Mouse (Mus musculus) hindbrain, embryonic 11.5 days (tissue): Measurements from ENCODE around the gene Haghl. TPM values are rescaled to one million over a fixed set of nuclear protein-coding genes. Genes with fewer than 3 reads are reported as not detected.
"Not testable (repeated sequence)": the region's sequence is repeated elsewhere in the genome, so short reads cannot be mapped to it uniquely, and the experiment has no call there.

Source experiments
- ATAC-seq: fragments of 200-750 bp; cut with Nextera tagmentation; 2 replicates; pipeline ENCODE4 v1.8.0; 2017; ENCODE audit warnings: mild to moderate bottlenecking, moderate TSS enrichment, moderate library complexity; ENCODE audit not compliant: low FRiP score
- DNase-seq: peaks from one replicate; pipeline ENCODE4 v3.0.0-alpha.2; 2015; ENCODE audit warnings: low spot score
- H3K27ac ChIP-seq: fragments of 300-500 bp; sonication (generic); 2 replicates; pipeline ENCODE4 v1.5.1; 2014; ENCODE audit warnings: mild to moderate bottlenecking, low read depth, low read length
- H3K27me3 ChIP-seq: fragments of 300-500 bp; sonication (generic); 2 replicates; pipeline ENCODE4 v1.6.1; 2014; ENCODE audit warnings: mild to moderate bottlenecking, low read length, moderate library complexity, mixed read lengths; ENCODE audit not compliant: control insufficient read depth, insufficient read depth
- H3K36me3 ChIP-seq: fragments of 300-500 bp; sonication (generic); 2 replicates; pipeline ENCODE4 v1.6.1; 2014; ENCODE audit warnings: mild to moderate bottlenecking, low read length, moderate library complexity, mixed read lengths; ENCODE audit not compliant: control insufficient read depth, insufficient read depth
- H3K4me1 ChIP-seq: fragments of 300-500 bp; sonication (generic); replicated peaks from 2 replicates; pipeline ENCODE4 v1.6.1; 2014; ENCODE audit warnings: low read length, mixed read lengths; ENCODE audit not compliant: control insufficient read depth, insufficient read depth
- H3K4me2 ChIP-seq: fragments of 300-500 bp; sonication (generic); replicated peaks from 2 replicates; pipeline ENCODE4 v1.6.1; 2014; ENCODE audit warnings: mild to moderate bottlenecking, low read depth, low read length
- H3K4me3 ChIP-seq: fragments of 300-500 bp; sonication (generic); 2 replicates; pipeline ENCODE4 v1.5.1; 2014; ENCODE audit warnings: low read depth, low read length
- H3K9ac ChIP-seq: fragments of 300-500 bp; sonication (generic); 2 replicates; pipeline ENCODE4 v1.6.1; 2014; ENCODE audit warnings: low read depth, low read length
- H3K9me3 ChIP-seq: fragments of 300-500 bp; sonication (generic); 2 replicates; pipeline ENCODE4 v1.6.1; 2016; ENCODE audit warnings: low read length; ENCODE audit not compliant: control insufficient read depth
- WGBS: fragments of 180-500 bp; shearing (Covaris S2); extraction: QIAGEN DNeasy Blood & Tissue Kit; methylation state at CpG from one replicate; pipeline ENCODE4 v1.1.7; 2014; 5-methylcytosine and 5-hydroxymethylcytosine counted together
- polyA plus RNA-seq: library from polyadenylated mRNA; unstranded; fragments of >200 nt; fragmentation: Nextera tagmentation; extraction: Ambion mirVana; gene quantifications from 2 replicates; pipeline ENCODE4 v1.2.1, GENCODE M21; 2014

Gene Haghl
- polyA plus RNA-seq, 1 experiment from 2014 or later = 70.3 TPM

DNA sequence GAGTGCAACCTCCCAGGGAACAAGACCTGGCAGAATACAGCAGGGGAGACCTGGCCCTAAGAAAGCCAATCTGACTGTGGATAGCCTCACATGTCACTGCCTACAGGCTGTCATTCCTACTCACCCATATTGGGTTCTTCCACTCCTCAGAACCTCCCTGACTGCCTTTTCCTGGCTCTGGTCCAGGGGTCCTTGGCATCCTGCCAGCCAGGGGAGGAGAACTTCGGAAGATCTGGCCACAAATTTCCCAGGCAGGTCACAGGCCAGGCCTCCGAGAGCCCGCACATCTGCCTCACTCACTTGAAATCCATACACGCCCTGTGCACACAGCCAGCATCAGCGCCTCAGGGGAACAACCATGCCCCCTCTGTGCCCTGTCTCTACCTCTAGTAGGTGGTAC, 34.0 kb downstream of the Haghl start:
- H3K9ac ChIP-seq = no peak overlapping the region
- H3K4me1 ChIP-seq = no peaks in the 10 kb centered on the region
- no peaks in the 10 kb centered on the region for H3K27me3 ChIP-seq
- H3K27ac ChIP-seq = no peak overlapping the region
- whole genome bisulfite sequencing = 80% methylated on average over 5 of the region's 5 CpGs
- no peak overlapping the region for H3K4me2 ChIP-seq
- H3K9me3 ChIP-seq = no peaks in the 10 kb centered on the region
- no peaks in the 10 kb centered on the region for H3K36me3 ChIP-seq
- H3K4me3 ChIP-seq = no peak overlapping the region
- DNase-seq (no peak), ATAC-seq (no peak)

DNA sequence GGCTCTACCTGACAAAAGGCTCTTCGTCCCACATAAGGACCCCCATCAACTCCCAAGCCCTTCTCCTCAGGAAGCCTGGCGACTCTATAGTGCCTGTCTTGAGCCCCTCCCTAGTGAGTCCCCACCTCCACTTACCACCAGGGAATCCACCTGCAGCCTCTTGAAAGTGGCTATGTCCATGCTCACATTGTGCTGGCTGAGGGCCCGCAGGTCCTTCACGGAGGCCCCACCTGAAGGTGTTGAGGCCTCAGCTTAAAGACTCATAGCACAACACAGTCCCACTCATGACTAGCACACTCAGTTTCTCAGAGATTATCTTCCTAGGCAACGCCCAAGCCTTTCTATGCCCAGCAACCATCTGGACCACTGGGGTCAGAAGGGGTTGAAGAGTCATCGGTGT, 36.2 kb downstream of the Haghl start:
- no peaks in the 10 kb centered on the region for H3K27me3 ChIP-seq
- WGBS = 87% methylated on average over 6 of the region's 6 CpGs
- no peaks in the 10 kb centered on the region for H3K9me3 ChIP-seq
- no peaks in the 10 kb centered on the region for H3K4me1 ChIP-seq
- no peaks in the 10 kb centered on the region for H3K36me3 ChIP-seq
- H3K27ac ChIP-seq = no peak overlapping the region
- DNase-seq (no peak), ATAC-seq (no peak)
- no peak overlapping the region for H3K4me2 ChIP-seq
- no peak overlapping the region for H3K9ac ChIP-seq
- H3K4me3 ChIP-seq = no peak overlapping the region

DNA sequence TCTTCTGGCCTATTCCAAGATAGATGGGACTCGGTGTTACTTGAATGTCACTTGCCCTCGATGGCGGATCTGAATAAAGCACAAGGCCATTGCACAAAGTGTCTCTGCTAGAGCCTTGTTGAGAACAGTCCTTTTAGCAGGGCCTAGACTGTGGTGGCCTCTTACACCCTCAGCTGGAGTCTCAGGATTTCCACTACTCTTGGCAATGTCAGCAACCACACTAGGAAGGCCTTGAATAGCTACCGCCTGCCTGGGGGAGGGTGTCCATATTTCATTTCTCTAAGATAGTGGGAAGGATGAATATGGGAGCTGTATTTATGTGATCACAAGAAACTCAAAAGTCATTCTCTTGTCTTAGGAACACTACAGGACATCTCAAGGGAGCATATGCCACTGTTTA, 37.2 kb downstream of the Haghl start:
- no peak overlapping the region for H3K4me2 ChIP-seq
- DNase-seq (no peak), ATAC-seq (no peak)
- no peak overlapping the region for H3K9ac ChIP-seq
- no peaks in the 10 kb centered on the region for H3K27me3 ChIP-seq
- no peak overlapping the region for H3K27ac ChIP-seq
- H3K36me3 ChIP-seq = no peaks in the 10 kb centered on the region
- no peaks in the 10 kb centered on the region for H3K9me3 ChIP-seq
- no peak overlapping the region for H3K4me3 ChIP-seq
- WGBS = 95% methylated on average over 4 of the region's 4 CpGs
- H3K4me1 ChIP-seq = no peaks in the 10 kb centered on the region

DNA sequence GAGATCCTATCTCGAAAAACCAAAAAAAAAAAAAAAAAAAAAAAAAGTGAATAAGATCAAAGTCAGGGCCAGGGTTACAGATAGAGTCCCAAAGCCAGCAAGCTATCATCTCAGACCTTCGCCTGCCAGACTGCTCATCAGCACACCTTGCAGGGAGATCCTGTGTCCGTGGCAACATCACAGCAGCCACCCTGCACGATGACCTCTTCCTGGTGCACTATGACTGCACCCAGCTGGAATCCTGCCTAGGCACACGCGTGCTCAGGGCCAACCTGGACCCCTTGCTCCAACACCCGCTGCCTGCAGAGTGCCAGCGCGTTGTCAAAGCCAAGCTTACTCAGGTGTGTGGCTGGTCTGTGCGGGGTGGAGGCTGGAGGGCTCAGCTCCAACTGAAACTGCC, 41.2 kb downstream of the Haghl start:
- Histone ChIP-seq H3K4me3 (no peak overlapping the region), H3K36me3 (no peaks in the 10 kb centered on the region), H3K9ac (no peak overlapping the region), H3K9me3 (no peaks in the 10 kb centered on the region), H3K4me2 (no peak overlapping the region), H3K4me1 (no peaks in the 10 kb centered on the region), H3K27ac (no peak overlapping the region), H3K27me3 (no peaks in the 10 kb centered on the region)
- DNase-seq = no peak
- ATAC-seq = no peak
- WGBS = 84% methylated on average over 10 of the region's 10 CpGs

DNA sequence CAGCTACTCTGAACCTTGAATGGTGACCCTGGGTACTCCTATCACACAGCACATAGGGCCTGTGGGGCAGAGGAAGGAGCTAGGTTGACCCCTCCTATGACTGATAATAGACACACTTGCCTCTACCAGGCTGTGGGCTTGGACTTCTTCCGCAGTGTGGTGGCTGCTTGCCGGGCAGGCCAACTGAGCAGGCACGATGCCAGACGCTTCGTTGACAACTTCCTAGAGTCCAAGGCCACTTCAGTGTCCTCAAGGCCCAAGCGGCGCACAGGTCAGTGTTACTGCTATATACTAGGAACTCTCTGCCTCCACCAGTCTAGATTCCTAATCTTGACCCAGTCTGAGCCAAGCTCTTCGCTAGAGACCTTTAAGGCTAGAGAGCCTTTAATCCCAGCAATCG, 41.6 kb downstream of the Haghl start:
- no peak overlapping the region for H3K4me2 ChIP-seq
- no peaks in the 10 kb centered on the region for H3K4me1 ChIP-seq
- no peak overlapping the region for H3K9ac ChIP-seq
- no peak overlapping the region for H3K4me3 ChIP-seq
- 93% methylated on average over 9 of the region's 9 CpGs for WGBS
- H3K36me3 ChIP-seq = no peaks in the 10 kb centered on the region
- H3K27me3 ChIP-seq = no peaks in the 10 kb centered on the region
- ATAC-seq (no peak), DNase-seq (no peak)
- H3K9me3 ChIP-seq = no peaks in the 10 kb centered on the region
- H3K27ac ChIP-seq = no peak overlapping the region

DNA sequence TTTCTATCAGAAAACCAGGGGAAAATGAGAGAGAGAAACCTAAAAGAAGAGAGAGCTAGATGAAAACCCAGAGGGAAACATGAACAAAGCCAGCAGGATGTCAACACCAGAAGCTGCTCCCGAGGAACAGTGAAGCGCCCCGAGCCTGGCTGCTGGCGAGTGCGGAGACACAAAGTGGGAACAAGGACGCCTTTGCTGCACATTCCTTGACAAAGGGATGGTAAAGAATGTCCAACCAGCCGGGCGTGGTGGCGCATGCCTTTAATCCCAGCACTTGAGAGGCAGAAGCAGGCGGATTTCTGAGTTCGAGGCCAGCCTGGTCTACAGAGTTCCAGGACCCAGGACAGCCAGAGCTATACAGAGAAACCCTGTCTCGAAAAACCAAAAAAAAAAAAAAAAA, 44.0 kb downstream of the Haghl start:
- WGBS = 72% methylated on average over 12 of the region's 12 CpGs
- not testable (repeated sequence) for H3K4me1 ChIP-seq, ATAC-seq, H3K4me2 ChIP-seq, DNase-seq, H3K9ac ChIP-seq, H3K4me3 ChIP-seq, H3K9me3 ChIP-seq, H3K36me3 ChIP-seq, H3K27ac ChIP-seq, H3K27me3 ChIP-seq

DNA sequence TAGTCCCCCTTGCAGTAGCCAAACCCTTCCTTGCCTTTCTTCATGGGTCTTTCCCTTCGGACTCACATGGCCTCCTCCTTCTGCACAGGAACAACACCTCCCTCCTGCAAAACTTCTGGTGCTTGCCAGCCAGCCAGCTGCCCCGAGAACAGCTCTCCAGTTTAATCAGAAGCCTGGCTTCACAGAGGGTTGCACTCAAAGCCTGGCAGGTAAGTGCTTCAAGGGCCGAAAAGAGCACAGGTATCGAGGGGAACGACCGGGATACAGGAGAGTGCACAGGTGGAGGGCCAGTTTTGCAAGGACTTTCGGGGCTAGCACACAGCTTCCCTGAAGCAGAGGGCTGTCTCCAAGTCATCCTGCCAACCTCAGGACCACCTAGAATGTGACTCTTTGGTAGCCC, 46.6 kb downstream of the Haghl start:
- no peak overlapping the region for H3K4me3 ChIP-seq
- H3K9ac ChIP-seq = no peak overlapping the region
- H3K4me1 ChIP-seq = no peaks in the 10 kb centered on the region
- no peaks in the 10 kb centered on the region for H3K36me3 ChIP-seq
- 82% methylated on average over 7 of the region's 7 CpGs for WGBS
- no peak overlapping the region for H3K27ac ChIP-seq
- no peak overlapping the region for H3K4me2 ChIP-seq
- DNase-seq (no peak), ATAC-seq (no peak)
- H3K9me3 ChIP-seq = no peaks in the 10 kb centered on the region
- no peaks in the 10 kb centered on the region for H3K27me3 ChIP-seq

DNA sequence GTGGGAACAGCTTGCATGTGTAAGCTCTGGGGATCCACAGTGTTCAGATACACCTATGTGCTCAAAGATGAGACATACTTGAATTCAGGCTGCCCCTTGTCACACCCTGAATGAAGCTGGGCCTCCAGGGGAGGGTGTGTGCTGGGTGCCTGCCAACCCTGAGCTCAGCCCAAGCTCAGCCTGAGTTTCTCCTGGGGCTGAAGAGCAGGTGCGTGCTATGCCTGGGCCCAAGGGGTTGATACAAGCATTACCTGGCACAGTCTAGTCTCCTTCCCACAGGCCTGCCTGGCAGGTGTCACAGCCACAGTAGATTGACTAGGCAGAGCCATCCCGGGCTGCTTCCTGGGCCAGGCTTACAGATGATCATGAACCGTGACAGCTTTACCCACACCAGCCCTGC, 49.7 kb downstream of the Haghl start, which contains the start of gene Mslnl:
Gene Mslnl, plus strand, starts transcription at position 298 of the 400 bp plus-strand sequence.
- no peak for DNase-seq
- no peak within 1 kb of the TSS for H3K27ac ChIP-seq
- no peaks in the 10 kb centered on the region for H3K27me3 ChIP-seq
- no peak for ATAC-seq
- no peak within 1 kb of the TSS for H3K4me3 ChIP-seq
- no peaks in the 10 kb centered on the region for H3K36me3 ChIP-seq
- H3K4me1 ChIP-seq = 0 out of 2 replicates have a peak, but pooled peaks cover 2% of the 10 kb centered on the region
- no peaks in the 10 kb centered on the region for H3K9me3 ChIP-seq
- H3K4me2 ChIP-seq = no peak within 1 kb of the TSS
- no peak within 1 kb of the TSS for H3K9ac ChIP-seq
- 84% methylated on average over 3 of the region's 3 CpGs for WGBS

DNA sequence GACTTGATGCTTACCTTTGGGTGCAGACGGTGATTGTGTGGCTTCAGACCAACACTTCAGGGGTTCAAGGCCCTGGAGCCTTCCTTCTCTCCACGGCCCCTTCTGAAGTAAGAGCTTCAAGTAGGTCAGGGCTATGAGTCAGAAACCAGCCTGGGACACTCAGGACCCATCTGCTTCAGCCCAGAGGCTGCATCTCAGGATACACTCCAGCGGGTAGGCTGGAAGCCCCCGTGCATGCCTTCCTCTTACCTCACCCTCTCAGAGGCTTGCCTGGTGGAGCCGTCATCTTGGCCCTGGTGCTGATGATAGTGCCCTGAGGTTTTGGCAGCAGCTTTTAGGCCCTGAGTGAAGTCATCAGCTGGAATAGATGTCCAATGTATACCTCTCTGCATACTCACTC, 50.2 kb downstream of the Haghl start:
- H3K27me3 ChIP-seq = no peaks in the 10 kb centered on the region
- H3K36me3 ChIP-seq = no peaks in the 10 kb centered on the region
- no peak overlapping the region for H3K27ac ChIP-seq
- DNase-seq (no peak), ATAC-seq (no peak)
- no peaks in the 10 kb centered on the region for H3K9me3 ChIP-seq
- H3K4me3 ChIP-seq = no peak overlapping the region
- H3K4me2 ChIP-seq = no peak overlapping the region
- WGBS = 92% methylated on average over 5 of the region's 5 CpGs
- H3K4me1 ChIP-seq = 0 out of 2 replicates have a peak, but pooled peaks cover 2% of the 10 kb centered on the region
- H3K9ac ChIP-seq = no peak overlapping the region
